Mouse (Mus musculus) lung, embryonic 14.5 days (tissue): ENCODE measurements around the gene Pgc. TPM values are rescaled to one million over a fixed set of nuclear protein-coding genes. Genes with fewer than 3 reads are reported as not detected.

ENCODE experiments used
- ATAC-seq: fragments of 200-750 bp; cut with Nextera tagmentation; 2 replicates; pipeline ENCODE4 v1.8.0; 2017; ENCODE audit warnings: mild to moderate bottlenecking, moderate TSS enrichment, moderate library complexity; ENCODE audit not compliant: insufficient read depth
- DNase-seq: peaks from one replicate; pipeline ENCODE4 v3.0.0-alpha.2; 2015
- H3K27ac ChIP-seq: fragments of 300-500 bp; sonication (generic); 2 replicates; pipeline ENCODE4 v1.5.1; 2014; ENCODE audit warnings: low read depth, mild to moderate bottlenecking, moderate library complexity
- H3K27me3 ChIP-seq: fragments of 300-500 bp; sonication (generic); 2 replicates; pipeline ENCODE4 v1.6.1; 2014; ENCODE audit warnings: low read length, control low read depth; ENCODE audit not compliant: insufficient read depth
- H3K36me3 ChIP-seq: fragments of 300-500 bp; sonication (generic); 2 replicates; pipeline ENCODE4 v1.6.1; 2014; ENCODE audit warnings: control low read depth; ENCODE audit not compliant: insufficient read depth
- H3K4me1 ChIP-seq: fragments of 300-500 bp; sonication (generic); 2 replicates; pipeline ENCODE4 v1.6.1; 2014; ENCODE audit warnings: antibody characterized with exemption, control low read depth; ENCODE audit not compliant: insufficient read depth
- H3K4me2 ChIP-seq: fragments of 300-500 bp; sonication (generic); 2 replicates; pipeline ENCODE4 v1.6.1; 2014; ENCODE audit warnings: mild to moderate bottlenecking
- H3K4me3 ChIP-seq: fragments of 300-500 bp; sonication (generic); 2 replicates; pipeline ENCODE4 v1.5.1; 2014; ENCODE audit warnings: low read depth, low read length
- H3K9ac ChIP-seq: fragments of 300-500 bp; sonication (generic); 2 replicates; pipeline ENCODE4 v1.6.1; 2014
- H3K9me3 ChIP-seq: fragments of 300-500 bp; sonication (generic); 2 replicates; pipeline ENCODE4 v1.6.1; 2016; ENCODE audit warnings: low read depth, low read length, control low read depth
- CTCF ChIP-seq: IDR thresholded peaks from 2 replicates; pipeline ENCODE4 v1.5.1; 2016; ENCODE audit warnings: antibody characterized with exemption, low read depth
- WGBS: fragments of 180-500 bp; shearing (Covaris S2); extraction: QIAGEN DNeasy Blood & Tissue Kit; methylation state at CpG from one replicate; pipeline ENCODE4 v1.1.7; 2014; 5-methylcytosine and 5-hydroxymethylcytosine counted together
- polyA plus RNA-seq: library from polyadenylated mRNA; unstranded; fragments of >200 nt; fragmentation: Nextera tagmentation; extraction: Ambion mirVana; gene quantifications from 2 replicates; pipeline ENCODE4 v1.2.1, GENCODE M21; 2014

The Pgc gene
- 7.6 and 9.1 TPM in 2 replicates for polyA plus RNA-seq

- H3K4me1 ChIP-seq: no peaks in the 10 kb centered on the region
- DNase-seq: no peak
- ATAC-seq: no peak
- H3K9ac ChIP-seq: no peak within 1 kb of the TSS
- no peak for TF ChIP-seq CTCF
- H3K36me3 ChIP-seq: no peaks in the 10 kb centered on the region
- no peaks in the 10 kb centered on the region for H3K27me3 ChIP-seq
- no peak within 1 kb of the TSS for H3K4me3 ChIP-seq
- no peak within 1 kb of the TSS for H3K27ac ChIP-seq
- no peaks in the 10 kb centered on the region for H3K9me3 ChIP-seq
- H3K4me2 ChIP-seq: no peak within 1 kb of the TSS
- WGBS: 60% methylated on average over 11 of the region's 11 CpGs
Observed at GRCm38 (mm10) chr17:47726566-47726965, at the start of gene Pgc. Gene Pgc, plus strand, starts transcription at chr17:47726842.

- Histone ChIP-seq H3K4me2 (no peak overlapping the region), H3K36me3 (peaks cover 44% of the 10 kb centered on the region; the same call in 1 of the 2 replicates), H3K27ac (no peak overlapping the region), H3K27me3 (no peaks in the 10 kb centered on the region), H3K4me3 (no peak overlapping the region), H3K4me1 (no peaks in the 10 kb centered on the region), H3K9ac (no peak overlapping the region), H3K9me3 (no peaks in the 10 kb centered on the region)
- DNase-seq (no peak), ATAC-seq (no peak)
- TF ChIP-seq CTCF: no peak
- 72% methylated on average over 5 of the region's 5 CpGs for WGBS
Observed at GRCm38 (mm10) chr17:47678238-47678637, 48.4 kb upstream of the Pgc start.

GRCm38 (mm10) chr17:47678702-47679101 lies 47.9 kb upstream of the Pgc start:
- no peak overlapping the region for H3K4me2 ChIP-seq
- H3K4me3 ChIP-seq: no peak overlapping the region
- TF ChIP-seq CTCF: no peak
- H3K27ac ChIP-seq: no peak overlapping the region
- DNase-seq (no peak), ATAC-seq (no peak)
- H3K9me3 ChIP-seq: no peaks in the 10 kb centered on the region
- H3K27me3 ChIP-seq: no peaks in the 10 kb centered on the region
- 71% methylated on average over 5 of the region's 5 CpGs for WGBS
- H3K9ac ChIP-seq: no peak overlapping the region
- no peaks in the 10 kb centered on the region for H3K4me1 ChIP-seq
- peaks cover 49% of the 10 kb centered on the region; the same call in 1 of the 2 replicates for H3K36me3 ChIP-seq

- Histone ChIP-seq H3K4me2 (no peak overlapping the region), H3K9me3 (no peaks in the 10 kb centered on the region), H3K9ac (no peak overlapping the region), H3K27me3 (no peaks in the 10 kb centered on the region), H3K36me3 (peaks cover 72% of the 10 kb centered on the region), H3K4me1 (peaks cover 7% of the 10 kb centered on the region; the same call in 1 of the 2 replicates), H3K27ac (no peak overlapping the region), H3K4me3 (no peak overlapping the region)
- TF ChIP-seq CTCF: no peak
- DNase-seq (no peak), ATAC-seq (no peak)
- 76% methylated on average over 4 of the region's 4 CpGs for WGBS
Observed at GRCm38 (mm10) chr17:47682836-47683235, 43.8 kb upstream of the Pgc start.

- Histone ChIP-seq H3K4me3 (peak overlapping the region; percentile 81), H3K4me2 (peak overlapping the region; percentile 99), H3K9me3 (no peaks in the 10 kb centered on the region), H3K36me3 (peaks cover 41% of the 10 kb centered on the region), H3K9ac (peak overlapping the region; percentile 82), H3K27ac (peak overlapping the region; percentile 86), H3K27me3 (no peaks in the 10 kb centered on the region), H3K4me1 (peaks cover 7% of the 10 kb centered on the region; the same call in 1 of the 2 replicates)
- DNase-seq: peak; percentile 100
- WGBS: under 1% methylated on average over 70 of the region's 70 CpGs
- peak; percentile 87 for ATAC-seq
- no peak for TF ChIP-seq CTCF
Observed at GRCm38 (mm10) chr17:47687409-47688343, 39.0 kb upstream of the Pgc start.

GRCm38 (mm10) chr17:47688344-47688607 lies 38.4 kb upstream of the Pgc start, which contains the start of gene Tomm6:
Gene Tomm6, minus strand, starts transcription at chr17:47688386.
- peak within 1 kb of the TSS; percentile 99 for H3K4me2 ChIP-seq
- WGBS: 0% methylated on average over 9 of the region's 9 CpGs
- H3K27me3 ChIP-seq: no peaks in the 10 kb centered on the region
- no peak for TF ChIP-seq CTCF
- H3K9me3 ChIP-seq: no peaks in the 10 kb centered on the region
- ATAC-seq (no peak), DNase-seq (no peak)
- H3K9ac ChIP-seq: peak within 1 kb of the TSS; percentile 82
- H3K4me3 ChIP-seq: peak within 1 kb of the TSS; percentile 81
- peaks cover 35% of the 10 kb centered on the region for H3K36me3 ChIP-seq
- H3K4me1 ChIP-seq: peaks cover 7% of the 10 kb centered on the region; the same call in 1 of the 2 replicates
- peak within 1 kb of the TSS; percentile 86 for H3K27ac ChIP-seq
